Mouse (Mus musculus): ENCODE data around the gene Tmem72. TPM values are rescaled to one million over a fixed set of nuclear protein-coding genes. Genes with fewer than 3 reads are reported as not detected.

Gene Tmem72
- total and polyA plus RNA-seq, 3 experiments: 0.01 to 0.04 TPM; not detected in 1

- H3K4me1 ChIP-seq (ENCODE audit: control insufficient read depth in 1 of 2, insufficient read depth in 2 of 2, low read length in 2 of 2): no peaks in the 10 kb centered on the region
- no peak for DNase-seq (ENCODE audit: low read depth, low spot score)
- H3K4me3 ChIP-seq (ENCODE audit: control insufficient read depth in 1 of 2, insufficient read depth in 1 of 2, low read depth in 2 of 2, low read length in 2 of 2): no peak overlapping the region
- no peak overlapping the region for H3K9ac ChIP-seq (ENCODE audit: control insufficient read depth, low read depth, low read length, poor library complexity, severe bottlenecking)
- H3K27ac ChIP-seq (ENCODE audit: control insufficient read depth, low read depth, low read length): no peak overlapping the region
- H3K27me3 ChIP-seq (ENCODE audit: control insufficient read depth in 1 of 2, insufficient read depth in 2 of 2, low read length in 2 of 2): no peaks in the 10 kb centered on the region
- no peaks in the 10 kb centered on the region for H3K79me2 ChIP-seq (ENCODE audit: control insufficient read depth, insufficient read depth, low read length, poor library complexity)
- TF ChIP-seq ZC3H11A (IDR thresholded peaks at IDR 0.05; ENCODE audit: low read depth, low read length): no peak
- TF ChIP-seq TCF12 (IDR thresholded peaks at IDR 0.05; ENCODE audit: low read depth, low read length): no peak
- no peak for TF ChIP-seq HCFC1 (IDR thresholded peaks at IDR 0.05; ENCODE audit: low read depth, low read length)
- no peak for TF ChIP-seq CHD1 (IDR thresholded peaks at IDR 0.05; ENCODE audit: low read depth, low read length)
- TF ChIP-seq RAD21 (IDR thresholded peaks at IDR 0.05; ENCODE audit: low read depth, low read length): no peak
- no peak for TF ChIP-seq GABPA (IDR thresholded peaks at IDR 0.05; ENCODE audit: low read depth, low read length)
- no peak for TF ChIP-seq E2F4 (IDR thresholded peaks at IDR 0.05; ENCODE audit: borderline replicate concordance, low read depth, low read length)
- no peak for TF ChIP-seq USF1 (IDR thresholded peaks at IDR 0.05; ENCODE audit: low read depth, low read length)
- TF ChIP-seq NRF1 (IDR thresholded peaks at IDR 0.05; ENCODE audit: insufficient read depth, low read depth, low read length, poor library complexity, severe bottlenecking): no peak
- no peak for TF ChIP-seq MAFK (IDR thresholded peaks at IDR 0.05; ENCODE audit: borderline replicate concordance, low read depth, low read length)
- no peak for TF ChIP-seq POLR2AphosphoS5 (IDR thresholded peaks at IDR 0.05; ENCODE audit: borderline replicate concordance, low read depth, low read length)
- no peaks in the 10 kb centered on the region for H3K36me3 ChIP-seq (ENCODE audit: control insufficient read depth in 1 of 2, insufficient read depth in 2 of 2, low read length in 2 of 2)
- H3K9me3 ChIP-seq (replicated peaks; ENCODE audit: insufficient read depth, low read length): no peaks in the 10 kb centered on the region
These were observed 43.5 kb upstream of the Tmem72 start for GRCm38 (mm10) chr6:116760181-116760580.

GRCm38 (mm10) chr6:116756364-116756763, 39.7 kb upstream of the Tmem72 start:
- H3K4me3 ChIP-seq (ENCODE audit: control insufficient read depth in 1 of 2, insufficient read depth in 1 of 2, low read depth in 2 of 2, low read length in 2 of 2): no peak overlapping the region
- no peak overlapping the region for H3K9ac ChIP-seq (ENCODE audit: control insufficient read depth, low read depth, low read length, poor library complexity, severe bottlenecking)
- no peaks in the 10 kb centered on the region for H3K9me3 ChIP-seq (replicated peaks; ENCODE audit: insufficient read depth, low read length)
- no peaks in the 10 kb centered on the region for H3K4me1 ChIP-seq (ENCODE audit: control insufficient read depth in 1 of 2, insufficient read depth in 2 of 2, low read length in 2 of 2)
- H3K27me3 ChIP-seq (ENCODE audit: control insufficient read depth in 1 of 2, insufficient read depth in 2 of 2, low read length in 2 of 2): no peaks in the 10 kb centered on the region
- DNase-seq (ENCODE audit: low read depth, low spot score): no peak
- no peak overlapping the region for H3K27ac ChIP-seq (ENCODE audit: control insufficient read depth, low read depth, low read length)
- no peak for TF ChIP-seq E2F4 (IDR thresholded peaks at IDR 0.05; ENCODE audit: borderline replicate concordance, low read depth, low read length)
- TF ChIP-seq POLR2AphosphoS2 (IDR thresholded peaks at IDR 0.05; ENCODE audit: low read length): no peak
- TF ChIP-seq USF2 (IDR thresholded peaks at IDR 0.05; ENCODE audit: borderline replicate concordance in 1 of 2, insufficient read depth in 1 of 2, low read depth in 1 of 2, low read length in 2 of 2): no peak
- TF ChIP-seq ELF1 (IDR thresholded peaks at IDR 0.05; ENCODE audit: low read depth, low read length): no peak
- TF ChIP-seq MXI1 (IDR thresholded peaks at IDR 0.05; ENCODE audit: low read depth, low read length): no peak
- TF ChIP-seq MAFK (IDR thresholded peaks at IDR 0.05; ENCODE audit: borderline replicate concordance, low read depth, low read length): no peak
- no peak for TF ChIP-seq SMC3 (IDR thresholded peaks at IDR 0.05; ENCODE audit: low read depth, low read length)
- TF ChIP-seq USF1 (IDR thresholded peaks at IDR 0.05; ENCODE audit: low read depth, low read length): no peak
- no peak for TF ChIP-seq ETS1 (IDR thresholded peaks at IDR 0.05; ENCODE audit: low read depth, low read length)
- no peak for TF ChIP-seq ZC3H11A (IDR thresholded peaks at IDR 0.05; ENCODE audit: low read depth, low read length)
- no peak for TF ChIP-seq POLR2AphosphoS5 (IDR thresholded peaks at IDR 0.05; ENCODE audit: borderline replicate concordance, low read depth, low read length)
- no peak for TF ChIP-seq ZMIZ1 (IDR thresholded peaks at IDR 0.05; ENCODE audit: low read depth, low read length)
- no peak for TF ChIP-seq MEF2A (IDR thresholded peaks at IDR 0.05; ENCODE audit: extremely low read depth, insufficient replicate concordance, low read depth, low read length, poor library complexity, severe bottlenecking)
- no peak for TF ChIP-seq RCOR1 (IDR thresholded peaks at IDR 0.05; ENCODE audit: low read depth, low read length)
- TF ChIP-seq TBP (IDR thresholded peaks at IDR 0.05; ENCODE audit: low read depth, low read length): no peak
- no peak for TF ChIP-seq GATA1 (IDR thresholded peaks at IDR 0.05; ENCODE audit: low read depth, low read length)
- no peak for TF ChIP-seq NRF1 (IDR thresholded peaks at IDR 0.05; ENCODE audit: insufficient read depth, low read depth, low read length, poor library complexity, severe bottlenecking)
- TF ChIP-seq UBTF (IDR thresholded peaks at IDR 0.05; ENCODE audit: borderline replicate concordance, insufficient read depth, low read depth, low read length): no peak
- TF ChIP-seq CHD2 (IDR thresholded peaks at IDR 0.05; ENCODE audit: low read length): no peak
- H3K36me3 ChIP-seq (ENCODE audit: control insufficient read depth in 1 of 2, insufficient read depth in 2 of 2, low read length in 2 of 2): no peaks in the 10 kb centered on the region
- no peaks in the 10 kb centered on the region for H3K79me2 ChIP-seq (ENCODE audit: control insufficient read depth, insufficient read depth, low read length, poor library complexity)
